Mouse (Mus musculus) A20 (cell line): ENCODE data around the gene Fanci.

Source experiments
- DNase-seq: peaks from one replicate; pipeline ENCODE4 v3.0.0-alpha.2; 2011; ENCODE audit warnings: low read depth, low spot score

The Fanci gene

DNA sequence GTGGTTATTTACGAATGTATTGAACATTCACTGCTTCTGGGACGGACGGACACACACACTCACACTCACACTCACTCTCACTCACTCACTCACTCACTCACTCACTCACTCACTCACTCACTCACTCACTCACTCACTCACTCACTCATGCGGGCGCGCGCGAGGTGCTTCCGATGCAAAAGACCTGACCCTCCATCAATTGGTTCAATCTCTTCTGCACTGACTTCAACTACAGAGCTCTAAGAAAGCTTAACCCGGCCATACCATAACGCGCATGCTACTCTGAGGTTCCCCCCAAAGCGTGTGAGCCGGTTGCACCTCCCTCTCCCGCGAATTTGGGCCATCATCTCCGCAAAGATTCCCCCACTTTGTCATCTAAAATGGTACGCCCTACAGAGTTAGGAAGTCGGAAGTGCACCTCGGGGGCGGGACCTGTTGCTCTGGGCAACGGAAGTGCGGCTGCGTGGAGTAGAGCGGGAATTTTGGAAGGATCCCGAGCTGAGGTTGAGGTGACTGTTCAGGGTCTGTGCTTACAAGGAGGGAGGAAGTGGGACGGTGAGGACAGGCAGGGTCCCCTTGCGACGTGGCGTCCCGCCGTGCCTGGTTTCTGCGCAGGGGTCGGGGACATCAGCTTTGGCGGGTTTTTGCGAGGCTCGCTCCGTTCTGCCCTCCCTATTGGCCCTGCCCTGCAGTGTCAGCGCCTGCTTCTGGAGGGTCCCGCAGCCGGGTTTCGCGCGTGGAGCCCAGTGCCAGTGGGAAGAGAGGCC, at the start of gene Fanci:
Gene Fanci, plus strand, starts transcription at position 47 of the 767 bp plus-strand sequence.
- DNase-seq: peak; percentile 98

DNA sequence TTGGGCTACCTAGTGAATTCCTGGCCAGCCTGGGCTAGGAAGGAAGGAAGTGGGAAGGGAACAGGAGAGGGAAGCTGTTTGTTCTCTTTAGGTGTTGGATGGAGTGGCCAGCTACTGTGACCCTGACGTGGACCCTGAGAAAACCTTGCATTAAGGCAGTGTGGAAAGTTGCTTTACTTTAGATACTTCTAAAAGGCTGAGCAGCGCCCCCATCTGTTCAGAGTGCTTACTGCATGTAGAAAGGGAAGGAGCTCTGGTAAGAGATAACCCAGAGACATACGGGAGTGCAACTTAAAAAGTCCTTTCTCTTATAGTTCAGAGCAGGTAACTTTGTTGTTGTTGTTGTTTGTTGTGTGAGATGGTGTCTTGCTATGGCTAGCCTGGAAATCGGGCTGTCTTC, 45.8 kb upstream of the Fanci start:
- DNase-seq: peak; percentile 66

DNA sequence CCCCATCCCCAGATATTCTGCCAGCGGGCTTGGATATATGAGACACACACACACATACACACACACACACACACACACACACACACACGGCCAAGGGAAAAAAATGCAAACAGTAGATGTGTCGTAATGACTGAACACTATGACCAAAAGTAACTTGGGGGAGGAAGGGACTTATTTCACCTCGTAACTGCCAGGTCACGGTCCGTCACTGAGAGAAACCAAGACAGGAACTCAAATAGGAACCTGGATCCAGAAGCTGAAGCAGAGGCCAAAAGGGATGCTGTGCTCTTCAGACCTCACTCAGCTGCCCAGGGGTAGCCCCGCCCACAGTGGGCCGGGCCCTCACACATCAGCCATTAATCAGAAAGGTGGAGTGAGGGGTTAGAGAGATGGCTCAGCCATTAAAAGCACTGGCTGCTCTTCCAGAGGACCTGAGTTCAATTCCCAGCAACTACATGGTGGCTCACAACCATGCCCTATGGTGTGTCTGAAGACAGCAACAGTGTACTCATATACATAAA, 45.1 kb upstream of the Fanci start:
- DNase-seq: no peak

GRCm38 (mm10) chr7:79347108-79347813, 44.5 kb upstream of the Fanci start:
- no peak for DNase-seq

DNA sequence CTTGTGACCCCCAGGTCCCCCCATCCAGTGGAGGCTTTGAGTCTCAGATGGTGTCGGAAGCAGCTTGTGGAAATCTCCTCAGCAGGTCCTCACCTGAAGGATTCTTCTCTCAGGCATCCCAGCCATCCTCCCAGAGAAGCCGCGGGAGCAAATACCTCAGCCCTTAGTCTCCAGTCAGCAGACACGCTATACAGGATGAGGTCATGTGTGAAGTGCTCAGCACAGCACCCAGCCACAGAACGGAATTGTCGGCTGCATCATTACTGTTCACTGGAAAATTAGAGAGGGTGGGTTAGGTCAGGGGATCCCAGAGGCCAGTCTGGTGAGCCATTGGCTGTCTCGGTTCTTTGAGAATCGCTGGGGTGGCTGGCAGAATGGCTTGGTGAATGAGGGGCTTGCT, 42.9 kb upstream of the Fanci start:
- DNase-seq: no peak

GRCm38 (mm10) chr7:79349738-79350386, 41.9 kb upstream of the Fanci start:
- DNase-seq: peak; percentile 78

DNA sequence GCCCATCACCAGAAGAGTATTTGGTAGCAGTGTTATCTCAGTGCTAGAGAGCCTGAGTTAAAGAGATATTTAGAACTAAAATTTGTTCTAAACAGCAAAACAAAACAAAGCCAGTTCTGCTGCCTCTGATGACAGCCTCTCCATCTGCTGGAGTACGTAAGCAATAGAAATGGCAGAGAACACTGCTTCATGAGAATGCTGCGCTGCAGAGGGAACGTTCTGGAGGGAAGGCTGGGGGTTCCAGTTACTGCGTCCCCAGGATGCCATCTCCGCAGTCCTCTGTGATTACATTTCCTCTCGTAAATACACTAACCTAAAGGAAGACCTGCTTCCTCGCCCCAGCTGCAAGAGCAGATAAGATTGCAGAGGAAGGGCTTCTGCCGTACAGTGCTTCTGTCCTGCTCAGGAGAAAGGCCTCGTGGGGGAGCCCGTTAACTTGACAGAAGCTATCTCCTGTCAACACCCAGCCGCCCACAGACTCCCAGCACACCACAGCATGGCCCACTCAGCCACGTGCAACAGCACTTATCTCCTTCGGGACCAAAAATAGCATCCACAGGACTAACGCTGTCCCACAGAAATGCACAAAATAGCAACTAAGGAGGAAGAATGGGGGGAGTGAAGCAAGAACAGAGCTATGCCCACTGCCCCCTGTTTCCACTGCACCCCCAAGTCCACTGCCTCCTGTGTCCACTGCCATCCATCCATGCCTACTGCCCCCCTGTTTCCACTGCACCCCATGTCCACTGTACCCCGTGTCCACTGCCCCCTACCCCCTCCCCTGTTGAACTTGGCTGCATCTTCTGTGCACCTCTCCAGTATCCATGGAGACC, 33.2 kb upstream of the Fanci start:
- DNase-seq: no peak

DNA sequence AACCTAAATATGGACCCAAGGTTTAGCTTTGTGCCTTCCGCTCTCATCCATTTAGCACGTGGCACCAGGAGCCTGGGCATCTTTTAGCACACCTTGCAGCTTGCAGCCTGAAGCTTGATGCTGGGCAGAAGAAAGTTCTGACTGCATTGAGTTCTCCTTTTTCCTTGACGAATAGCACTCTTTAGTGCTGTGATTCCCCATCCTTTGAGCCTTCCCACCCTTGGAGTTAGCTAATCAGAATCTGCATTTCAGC, 32.6 kb upstream of the Fanci start:
- DNase-seq: no peak

GRCm38 (mm10) chr7:79360056-79360455, 31.7 kb upstream of the Fanci start:
- DNase-seq: no peak

GRCm38 (mm10) chr7:79362208-79362607, 29.5 kb upstream of the Fanci start:
- DNase-seq: no peak

DNA sequence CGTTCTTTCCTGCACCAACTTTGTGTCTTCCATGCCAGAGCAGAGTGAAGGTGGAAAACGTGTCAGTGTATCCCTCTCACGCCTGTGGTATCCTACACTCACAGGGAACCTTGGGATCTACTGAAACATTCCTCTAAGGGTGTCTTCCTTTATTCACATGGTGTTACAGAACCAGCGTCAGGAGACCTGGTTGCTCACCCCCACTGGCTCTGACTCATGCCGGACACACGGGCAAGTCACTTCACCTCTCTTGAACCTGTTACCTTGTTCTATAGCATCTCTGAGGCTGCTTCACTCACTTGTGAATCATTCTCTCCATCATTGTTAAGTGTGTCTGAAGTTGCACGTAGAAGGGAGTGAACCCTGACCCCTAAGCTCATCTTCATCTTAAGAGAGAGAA, 28.9 kb upstream of the Fanci start:
- DNase-seq: no peak

- no peak for DNase-seq
These were observed 28.2 kb upstream of the Fanci start for GRCm38 (mm10) chr7:79363370-79364043.

DNA sequence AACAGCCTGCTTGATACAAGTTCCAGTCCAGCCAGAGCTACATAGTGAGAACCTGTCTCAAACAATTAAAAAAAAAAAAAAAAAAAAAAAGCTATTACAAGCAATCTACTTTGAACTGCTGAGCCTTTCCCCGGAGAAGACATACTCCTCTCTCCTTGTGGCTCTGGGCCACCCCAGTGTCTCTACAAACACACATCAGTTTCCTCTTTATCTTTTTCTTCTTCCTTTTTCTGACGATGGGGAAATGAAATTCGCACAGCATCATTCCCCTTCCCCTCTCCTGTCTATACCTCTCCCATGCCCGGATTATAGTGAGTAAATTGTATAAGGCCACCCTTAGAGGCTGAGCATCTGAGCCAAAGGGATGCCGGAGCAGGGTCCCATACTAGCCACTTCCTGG, 23.1 kb upstream of the Fanci start:
- peak; percentile 15 for DNase-seq

DNA sequence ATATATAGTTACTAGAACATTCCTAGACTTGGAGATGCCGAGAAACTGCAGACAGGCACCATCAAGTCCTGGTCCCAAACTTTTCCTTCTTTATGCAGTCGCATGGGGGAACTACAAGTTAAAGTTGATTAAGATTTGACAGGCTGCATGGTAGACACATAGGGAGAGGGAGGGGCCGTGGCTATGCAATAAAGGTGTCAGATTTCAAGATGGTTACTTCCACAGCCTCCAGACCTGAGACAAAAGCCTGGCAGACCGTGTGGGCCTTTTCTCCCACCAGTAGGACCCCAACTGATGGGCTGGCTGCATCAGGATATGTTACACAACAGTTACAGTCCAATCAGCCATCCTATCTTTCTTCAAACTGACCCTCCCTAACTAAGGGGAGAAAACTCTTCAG, 22.3 kb upstream of the Fanci start:
- DNase-seq: no peak

GRCm38 (mm10) chr7:79371321-79371879, 20.3 kb upstream of the Fanci start:
- DNase-seq: peak; percentile 81

GRCm38 (mm10) chr7:79374017-79374416, 17.7 kb upstream of the Fanci start:
- DNase-seq: no peak

GRCm38 (mm10) chr7:79375594-79375993, 16.1 kb upstream of the Fanci start:
- DNase-seq: no peak

DNA sequence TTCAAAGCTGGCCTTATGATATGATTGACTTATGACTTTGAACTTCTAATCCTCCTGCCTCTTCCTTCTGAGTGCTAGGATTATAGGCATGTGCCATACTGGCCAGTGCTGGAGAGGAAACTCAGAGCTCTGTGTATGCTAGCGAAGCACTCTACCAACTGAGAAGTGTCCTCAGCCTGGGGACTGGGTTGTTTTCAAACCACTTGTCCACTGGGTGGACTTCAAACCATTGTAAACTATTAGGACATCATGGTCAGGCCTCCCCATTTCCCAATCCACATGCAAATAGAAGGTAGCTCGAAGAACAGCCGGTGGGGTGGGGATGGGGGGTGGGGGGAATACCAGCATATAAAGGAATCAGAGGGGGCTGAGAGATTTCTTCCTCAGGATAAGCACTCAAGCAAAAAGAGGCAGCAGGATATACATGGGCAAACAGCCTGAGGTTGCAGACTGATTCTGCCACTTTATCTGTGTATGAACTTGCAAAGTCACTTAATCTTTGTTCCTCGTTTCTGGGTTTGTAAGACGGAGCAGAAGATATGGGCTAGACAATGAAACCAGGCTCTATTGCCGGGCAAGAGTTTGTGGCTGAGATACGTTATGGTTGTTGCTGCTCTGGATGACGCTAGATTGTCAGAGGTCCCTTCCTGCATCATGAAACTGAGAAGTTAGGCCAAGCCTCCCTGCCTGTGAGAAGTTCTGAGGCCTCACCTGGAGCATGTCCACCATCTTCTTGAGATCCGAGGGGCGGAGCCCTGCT, 15.0 kb upstream of the Fanci start:
- DNase-seq: no peak

- no peak for DNase-seq
These were observed 5.2 kb upstream of the Fanci start, which contains the start of gene Rlbp1 for GRCm38 (mm10) chr7:79386422-79387133. Gene Rlbp1 (minus strand): TSS chr7:79387048.
